Mouse (Mus musculus): ENCODE data around the gene Arfip2. TPM values are rescaled to one million over a fixed set of nuclear protein-coding genes. Genes with fewer than 3 reads are reported as not detected.

Gene Arfip2
- polyA plus RNA-seq (2021), result 87.0 TPM

DNA sequence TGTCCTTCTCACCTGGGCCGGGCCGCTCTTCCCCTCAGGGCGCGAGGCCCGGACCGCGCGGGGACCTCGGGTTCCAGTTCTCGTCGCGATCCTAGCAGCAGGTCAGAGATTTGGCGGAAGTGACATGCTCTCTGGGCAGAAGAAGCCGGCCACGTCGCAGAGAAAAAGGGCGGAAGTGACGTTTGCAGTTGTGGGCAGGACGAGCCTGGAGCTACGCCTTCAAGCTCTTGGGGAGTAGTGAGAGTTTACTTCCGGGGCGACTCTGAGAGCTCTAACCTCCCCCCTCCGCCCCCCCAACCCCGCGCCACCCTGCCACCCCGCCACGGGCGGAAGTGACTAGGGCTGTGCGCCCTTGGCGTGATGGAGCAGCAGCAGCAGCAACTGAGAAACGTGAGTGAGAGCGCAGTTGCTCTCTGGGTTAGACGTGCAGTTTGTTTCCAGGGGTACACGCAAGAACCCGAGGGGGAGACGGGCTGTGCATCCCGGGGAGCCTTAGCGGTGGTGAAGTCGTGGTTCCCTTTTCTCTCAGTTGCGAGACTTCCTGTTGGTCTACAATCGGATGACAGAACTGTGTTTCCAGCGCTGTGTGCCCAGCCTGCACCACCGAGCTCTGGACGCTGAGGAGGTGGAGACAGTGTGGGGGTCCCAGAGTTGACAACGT lies at the start of gene Arfip2, which contains the start of gene Gm45799:
Arfip2 (minus strand) TSS at position 184 of the 661 bp plus-strand sequence.
Gm45799 (plus strand) TSS at position 320 of the 661 bp plus-strand sequence.
- peak; percentile 93 for ATAC-seq

DNA sequence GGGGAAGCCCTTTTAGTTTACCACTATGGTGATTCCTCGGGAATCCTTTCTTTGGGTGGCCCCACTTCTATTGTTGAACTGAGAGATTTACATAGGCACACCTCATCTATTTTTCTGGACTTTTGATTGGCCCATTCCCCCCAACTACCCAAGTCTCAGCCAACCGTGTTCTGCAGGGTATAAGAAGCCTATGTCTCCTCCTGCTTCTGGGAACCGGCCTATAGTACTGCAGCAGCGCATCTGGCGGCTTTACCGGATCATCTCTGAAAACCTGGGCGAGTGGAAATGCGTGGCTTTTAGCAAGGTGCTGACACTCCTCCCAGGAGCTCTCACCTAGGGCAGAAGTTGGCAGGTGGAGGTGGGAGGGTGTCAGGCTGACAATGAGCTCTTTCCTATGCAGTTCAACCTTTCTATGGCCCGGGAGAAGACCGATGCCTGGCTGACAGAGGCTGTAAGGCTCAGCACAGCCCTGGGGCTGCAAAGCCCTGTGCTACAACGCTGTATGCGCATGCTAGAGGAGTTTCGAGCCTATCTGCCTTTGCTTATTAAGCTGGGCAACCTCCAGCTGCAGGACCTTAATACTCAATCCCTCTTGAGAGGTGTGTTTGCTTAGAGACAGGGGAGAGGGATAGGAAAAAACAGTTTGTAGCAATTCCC lies 45.5 kb upstream of the Arfip2 start:
- no peak for DNase-seq (ENCODE audit: low read depth, low spot score)
- TF ChIP-seq CTCF (IDR thresholded peaks at IDR 0.05), result no peak
- ChIA-PET CTCF (interaction anchor here (1.7 to 1.9 kb wide), 2 partner anchors 9 to 11 kb away, joined by 3 to 6 read pairs; no protein-coding TSS in a partner anchor), POLR2A (no interaction called here)
- ATAC-seq, result no peak
- in situ Hi-C loops (cut with MboI; ENCODE audit: low pct_unique_long_range_greater_than_20kb), result no loop called here
- H3K27me3 ChIP-seq, result no peaks in the 10 kb centered on the region

More for the DNA sequence above, at the start of gene Arfip2, which contains the start of gene Gm45799:
- in situ Hi-C loops (cut with MboI; ENCODE audit: low pct_unique_long_range_greater_than_20kb), result loop anchor here (5.0 to 25.0 kb wide), 3 partner anchors 88 to 253 kb away; partner anchors contain the start of genes Gm5901, Ilk, Rrp8 and Smpd1
- CTCF ChIA-PET, result interaction anchor here (3.5 kb wide), 1 partner anchor 11 kb away, joined by 23 read pairs; the partner anchor contains the start of gene Dnhd1
- POLR2A ChIA-PET, result interaction anchor here (1.0 to 1.1 kb wide), 3 partner anchors 10 to 86 kb away, joined by 3 read pairs; partner anchors contain the start of gene Smpd1
- H3K27me3 ChIP-seq, result no peaks in the 10 kb centered on the region
- no peak for TF ChIP-seq CTCF (IDR thresholded peaks at IDR 0.05)
- DNase-seq (ENCODE audit: low read depth, low spot score), result peak; percentile 86

DNA sequence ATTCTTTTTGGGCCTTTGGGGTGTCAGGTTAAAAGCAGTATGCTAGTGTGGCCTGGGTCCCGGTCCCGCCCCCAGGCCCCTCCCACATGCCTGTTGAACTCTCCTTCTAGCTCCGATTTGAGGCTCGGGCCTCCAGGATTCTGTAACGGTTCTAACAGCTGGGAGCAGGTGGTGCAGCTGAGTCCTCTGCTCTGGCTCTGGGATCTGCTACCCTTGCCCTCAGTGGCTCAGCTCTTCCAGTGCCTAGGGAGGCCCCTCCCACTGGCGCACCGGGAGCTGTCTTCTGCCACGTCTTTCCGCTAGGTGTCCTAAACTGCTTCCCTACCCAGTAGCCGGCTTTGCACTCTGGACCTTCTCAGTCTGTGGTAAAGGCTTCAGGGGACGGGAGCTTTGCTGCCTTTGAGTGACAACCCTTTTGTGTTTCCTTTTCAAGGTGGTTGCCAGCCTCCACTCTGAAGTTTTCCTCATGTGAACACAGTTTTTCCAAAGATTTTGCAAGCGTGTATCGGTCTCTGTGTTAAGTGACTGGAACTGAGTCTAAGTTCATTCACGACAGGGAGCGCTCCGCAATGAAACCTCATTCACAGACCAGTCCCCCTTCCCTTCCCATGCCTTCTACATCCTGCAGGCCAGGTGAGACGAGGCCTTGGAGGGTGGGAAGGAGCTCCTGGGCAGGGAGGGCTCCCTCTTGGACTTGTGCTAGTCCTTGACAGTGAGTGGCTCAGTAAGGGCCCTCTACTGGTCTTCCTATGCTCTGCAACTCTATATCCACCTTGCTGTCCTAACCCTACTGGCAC lies 10.6 kb upstream of the Arfip2 start, which contains the start of gene Dnhd1:
Dnhd1 (plus strand) TSS at position 189 of the 797 bp plus-strand sequence.
- in situ Hi-C loops (cut with MboI; ENCODE audit: low pct_unique_long_range_greater_than_20kb), result no loop called here
- TF ChIP-seq CTCF (IDR thresholded peaks at IDR 0.05), result peak; percentile 62
- ATAC-seq (peak; percentile 100), DNase-seq (ENCODE audit: low read depth, low spot score) (no peak)
- ChIA-PET POLR2A (interaction anchor here (0.6 to 1.2 kb wide), 2 partner anchors 10 to 95 kb away, joined by 3 read pairs; no protein-coding TSS in a partner anchor), CTCF (interaction anchor here (0.7 to 4.2 kb wide), 14 partner anchors 9 to 96 kb away, joined by 3 to 23 read pairs (median 3); partner anchors contain the start of genes Arfip2, Gm45799 and Smpd1)
- no peaks in the 10 kb centered on the region for H3K27me3 ChIP-seq

DNA sequence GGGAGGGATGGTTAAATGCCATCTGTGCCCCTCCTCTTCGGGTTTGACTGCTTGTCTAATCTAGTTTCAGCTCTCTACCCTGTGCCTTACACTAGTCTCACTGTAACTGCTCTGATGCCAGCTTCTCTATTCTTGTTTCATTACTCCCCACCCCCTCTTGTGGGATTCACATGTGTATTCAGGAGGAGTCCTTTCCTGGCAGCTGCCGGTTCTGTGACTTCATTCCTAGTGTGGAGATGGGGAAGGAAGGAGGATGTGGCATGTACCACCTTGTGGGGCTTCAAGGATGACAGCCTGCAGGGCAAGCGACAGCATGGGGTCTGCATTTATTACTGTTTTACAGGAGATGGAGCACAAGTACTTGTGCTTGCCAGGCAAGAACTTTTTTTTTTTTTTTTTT lies 1.7 kb upstream of the Arfip2 start:
- POLR2A ChIA-PET, result interaction anchor here (1.1 kb wide), 1 partner anchor 72 kb away, joined by 3 read pairs; no protein-coding TSS in a partner anchor
- CTCF ChIA-PET, result interaction anchor here (3.5 kb wide), 1 partner anchor 9 kb away, joined by 23 read pairs; the partner anchor contains the start of gene Dnhd1
- H3K27me3 ChIP-seq, result no peaks in the 10 kb centered on the region
- no peak for ATAC-seq
- no peak for DNase-seq (ENCODE audit: low read depth, low spot score)
- in situ Hi-C loops (cut with MboI; ENCODE audit: low pct_unique_long_range_greater_than_20kb), result loop anchor here (5.0 to 25.0 kb wide), 3 partner anchors 90 to 255 kb away; partner anchors contain the start of genes Gm5901, Ilk, Rrp8 and Smpd1
- no peak for TF ChIP-seq CTCF (IDR thresholded peaks at IDR 0.05)

DNA sequence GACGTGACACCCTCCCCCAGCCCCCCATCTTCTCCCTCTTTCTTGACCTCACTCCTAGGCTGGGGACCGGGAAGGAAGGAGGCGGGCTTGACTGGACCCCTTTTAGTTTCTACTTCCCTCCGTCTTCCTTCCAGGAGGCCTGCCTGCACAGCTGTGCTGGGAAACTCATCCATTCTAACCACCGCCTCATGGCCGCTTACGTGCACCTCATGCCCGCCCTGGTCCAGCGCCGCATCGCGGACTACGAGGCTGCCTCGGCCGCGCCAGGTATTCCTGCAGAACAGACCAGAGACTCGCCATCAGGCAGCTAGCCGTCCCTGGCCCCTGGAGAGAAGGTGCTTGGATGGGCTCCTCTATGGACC lies 659 bp upstream of the Arfip2 start:
- TF ChIP-seq CTCF (IDR thresholded peaks at IDR 0.05), result no peak
- in situ Hi-C loops (cut with MboI; ENCODE audit: low pct_unique_long_range_greater_than_20kb), result loop anchor here (5.0 to 25.0 kb wide), 3 partner anchors 89 to 254 kb away; partner anchors contain the start of genes Gm5901, Ilk, Rrp8 and Smpd1
- ChIA-PET POLR2A (interaction anchor here (1.0 to 1.1 kb wide), 3 partner anchors 9 to 86 kb away, joined by 3 read pairs; partner anchors contain the start of gene Smpd1), CTCF (interaction anchor here (3.5 kb wide), 1 partner anchor 10 kb away, joined by 23 read pairs; the partner anchor contains the start of gene Dnhd1)
- H3K27me3 ChIP-seq, result no peaks in the 10 kb centered on the region
- DNase-seq (ENCODE audit: low read depth, low spot score) (no peak), ATAC-seq (peak; percentile 15)

DNA sequence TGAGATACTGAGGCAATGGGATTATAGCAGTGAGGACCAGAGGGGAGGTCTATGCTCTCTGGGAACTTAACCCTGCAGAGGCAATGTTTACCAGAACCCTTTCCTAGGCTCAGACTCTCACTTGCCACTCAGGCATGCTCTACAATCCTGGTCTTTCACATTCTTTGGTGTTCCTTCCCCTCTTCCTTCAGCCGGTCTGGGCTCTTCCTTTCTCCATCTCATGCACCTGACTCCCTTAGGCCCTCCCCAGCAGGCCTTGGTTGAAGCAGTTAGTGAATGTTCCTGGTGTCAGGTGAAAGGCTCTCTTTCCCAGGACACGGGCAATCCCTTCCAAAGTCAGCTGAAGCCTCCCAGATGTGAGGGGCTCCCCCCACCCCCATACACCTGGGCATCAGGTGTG lies 460 bp downstream of the Arfip2 start, which contains the start of gene Timm10b:
Timm10b (plus strand) TSS at position 301 of the 400 bp plus-strand sequence.
- peak; percentile 9 for ATAC-seq
- no peak for DNase-seq (ENCODE audit: low read depth, low spot score)
- in situ Hi-C loops (cut with MboI; ENCODE audit: low pct_unique_long_range_greater_than_20kb), result loop anchor here (5.0 to 25.0 kb wide), 3 partner anchors 87 to 252 kb away; partner anchors contain the start of genes Gm5901, Ilk, Rrp8 and Smpd1
- H3K27me3 ChIP-seq, result no peaks in the 10 kb centered on the region
- ChIA-PET CTCF (no interaction called here), POLR2A (no interaction called here)
- TF ChIP-seq CTCF (IDR thresholded peaks at IDR 0.05), result no peak

DNA sequence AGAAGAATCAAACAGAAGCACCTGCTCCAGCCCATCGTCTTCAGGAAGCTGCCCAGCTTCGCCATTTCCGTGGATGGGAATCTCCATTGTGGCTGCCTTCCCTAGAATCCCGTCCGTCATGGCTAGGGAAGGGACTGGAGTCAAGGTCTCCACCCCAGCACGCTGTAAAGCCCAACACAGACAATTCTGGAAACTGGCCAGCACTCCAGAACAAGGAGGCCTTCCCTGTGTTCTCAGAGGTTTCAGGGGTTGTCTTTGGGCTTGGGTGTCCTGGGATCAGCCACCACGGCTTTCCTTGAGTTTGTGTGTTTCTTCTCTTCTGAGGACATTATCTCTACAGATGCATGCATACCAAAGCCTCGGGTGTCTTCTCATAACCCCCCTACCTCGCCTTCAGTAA lies 912 bp downstream of the Arfip2 start:
- TF ChIP-seq CTCF (IDR thresholded peaks at IDR 0.05), result no peak
- DNase-seq (ENCODE audit: low read depth, low spot score), result no peak
- no peaks in the 10 kb centered on the region for H3K27me3 ChIP-seq
- no peak for ATAC-seq
- ChIA-PET POLR2A (no interaction called here), CTCF (no interaction called here)
- in situ Hi-C loops (cut with MboI; ENCODE audit: low pct_unique_long_range_greater_than_20kb), result loop anchor here (25.0 kb wide), 1 partner anchor 252 kb away; the partner anchor contains the start of gene Gm5901

DNA sequence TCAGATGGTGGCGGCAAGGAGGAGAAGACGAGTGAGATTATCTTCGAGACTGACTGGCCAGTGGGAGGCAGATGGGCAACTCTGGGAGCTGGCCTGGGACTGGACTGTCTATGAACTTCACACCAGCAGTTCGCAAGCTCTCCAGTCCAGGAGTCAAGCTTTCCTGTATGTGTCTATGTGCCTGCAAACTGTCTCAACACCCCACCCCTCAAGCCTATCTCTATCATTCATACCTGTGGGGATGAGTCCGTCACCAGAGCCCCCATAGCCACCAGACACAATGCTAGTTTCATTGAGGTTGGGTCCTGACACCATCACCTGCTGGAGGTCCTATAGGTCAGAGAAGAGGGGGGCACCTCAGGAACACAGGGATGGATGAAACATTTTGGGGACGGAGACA lies 1.4 kb downstream of the Arfip2 start:
- ATAC-seq (no peak), DNase-seq (ENCODE audit: low read depth, low spot score) (no peak)
- ChIA-PET CTCF (no interaction called here), POLR2A (no interaction called here)
- no peak for TF ChIP-seq CTCF (IDR thresholded peaks at IDR 0.05)
- in situ Hi-C loops (cut with MboI; ENCODE audit: low pct_unique_long_range_greater_than_20kb), result loop anchor here (25.0 kb wide), 1 partner anchor 251 kb away; the partner anchor contains the start of gene Gm5901
- no peaks in the 10 kb centered on the region for H3K27me3 ChIP-seq

DNA sequence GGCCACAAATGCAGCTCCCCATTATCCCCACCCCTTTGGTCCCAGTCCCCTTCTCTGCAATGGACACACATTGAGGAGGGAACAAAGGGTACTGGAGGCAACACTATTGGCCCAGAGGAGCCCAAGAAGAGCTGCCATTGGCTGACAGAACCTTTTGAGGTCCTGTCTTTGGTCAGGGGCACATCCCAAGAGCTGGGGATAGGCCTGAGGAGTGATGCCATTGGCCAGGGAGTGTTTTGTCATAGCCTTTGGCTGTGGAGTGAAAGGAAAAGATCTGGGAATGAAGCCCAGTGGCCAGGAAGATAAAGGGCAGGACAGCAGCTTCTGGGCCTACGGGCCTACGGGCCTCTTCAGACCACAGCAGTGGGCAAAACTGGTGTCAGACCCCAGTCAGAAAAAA lies 4.5 kb downstream of the Arfip2 start:
- TF ChIP-seq CTCF (IDR thresholded peaks at IDR 0.05), result no peak
- DNase-seq (ENCODE audit: low read depth, low spot score) (no peak), ATAC-seq (no peak)
- ChIA-PET POLR2A (interaction anchor here (1.1 kb wide), 1 partner anchor 14 kb away, joined by 5 read pairs; no protein-coding TSS in a partner anchor), CTCF (interaction anchor here (0.9 kb wide), 1 partner anchor 13 kb away, joined by 4 read pairs; no protein-coding TSS in a partner anchor)
- in situ Hi-C loops (cut with MboI; ENCODE audit: low pct_unique_long_range_greater_than_20kb), result loop anchor here (25.0 kb wide), 1 partner anchor 248 kb away; the partner anchor contains the start of gene Gm5901
- H3K27me3 ChIP-seq, result no peaks in the 10 kb centered on the region

Data from Patski (cell line).